Mouse (Mus musculus) cerebellum, adult 2 months (tissue): Measurements from ENCODE around the gene Zfp11. TPM values are rescaled to one million over a fixed set of nuclear protein-coding genes. Genes with fewer than 3 reads are reported as not detected.
"Not testable (repeated sequence)": the region's sequence is repeated elsewhere in the genome, so short reads cannot be mapped to it uniquely, and the experiment has no call there.

Experiments
- DNase-seq, 2 experiments: peaks; one replicate each; pipeline ENCODE4 v3.0.0; 2021
- H3K27ac ChIP-seq: fragments of 200-500 bp; 2 replicates; pipeline ENCODE4 v1.5.1; 2012; ENCODE audit warnings: low read length, control low read depth, inconsistent platforms; ENCODE audit not compliant: insufficient read depth
- H3K27me3 ChIP-seq: fragments of 200-500 bp; 2 replicates; pipeline ENCODE4 v1.6.1; 2012; ENCODE audit warnings: inconsistent platforms, mild to moderate bottlenecking, low read length, moderate library complexity; ENCODE audit not compliant: control insufficient read depth, insufficient read depth
- H3K4me1 ChIP-seq: fragments of 200-500 bp; 2 replicates; pipeline ENCODE4 v1.6.1; 2011; ENCODE audit warnings: low read length; ENCODE audit not compliant: control insufficient read depth, insufficient read depth
- H3K4me3 ChIP-seq: fragments of 200-500 bp; replicated peaks from 2 replicates; pipeline ENCODE3; 2011; ENCODE audit warnings: mild to moderate bottlenecking, low read depth, low read length, control low read depth; ENCODE audit not compliant: insufficient read depth
- CTCF ChIP-seq: fragments of 200-500 bp; IDR thresholded peaks from 2 replicates; pipeline ENCODE4 v1.5.1; 2011; ENCODE audit warnings: low read depth, mild to moderate bottlenecking, control low read depth, low read length, moderate library complexity, borderline replicate concordance; ENCODE audit not compliant: insufficient read depth
- POLR2A ChIP-seq: fragments of 200-500 bp; IDR thresholded peaks from 2 replicates; pipeline ENCODE4 v1.6.1; 2011; ENCODE audit warnings: low read length, control low read depth, borderline replicate concordance; ENCODE audit not compliant: insufficient read depth
- WGBS: fragments of 180-500 bp; shearing (Covaris S2); methylation state at CpG from one replicate; pipeline ENCODE4 v1.1.7; 2018; 5-methylcytosine and 5-hydroxymethylcytosine counted together
- polyA plus RNA-seq: library from polyadenylated mRNA; depleted of rRNA; stranded (reverse); fragments of >200 nt; gene quantifications from 2 replicates; pipeline ENCODE4 v1.2.3, GENCODE M21; 2012

The Zfp11 gene
- polyA plus RNA-seq, 1 experiment = 5.0 TPM

GRCm38 (mm10) chr5:129669453-129670035, 355 bp downstream of the Zfp11 start:
- no peak for DNase-seq
- Histone ChIP-seq H3K4me1 (no peaks in the 10 kb centered on the region), H3K27me3 (no peaks in the 10 kb centered on the region), H3K27ac (peak overlapping the region; percentile 52), H3K4me3 (peak overlapping the region; percentile 59)
- under 1% methylated on average over 31 of the region's 31 CpGs for WGBS
- no peak for TF ChIP-seq POLR2A
- no peak for TF ChIP-seq CTCF

DNA sequence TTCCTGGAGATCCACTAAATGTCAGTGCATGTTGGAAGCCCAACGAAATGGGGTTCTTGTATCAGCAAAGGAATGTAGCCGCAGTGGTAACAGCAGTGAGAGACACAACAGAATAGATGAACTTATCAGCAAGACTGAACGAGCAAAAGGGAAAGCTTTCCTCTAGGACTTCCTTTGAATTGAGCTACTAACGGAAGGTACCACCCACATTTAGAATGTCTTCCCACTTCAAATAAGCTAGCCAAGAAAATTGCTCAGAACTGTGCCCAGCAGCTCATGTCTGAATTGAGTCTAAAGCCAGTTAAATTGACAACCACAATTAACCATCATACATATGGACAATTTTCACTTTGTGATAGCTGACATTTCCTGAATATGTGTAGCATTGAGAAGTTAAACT, 2.0 kb downstream of the Zfp11 start:
- Histone ChIP-seq H3K27me3 (no peaks in the 10 kb centered on the region), H3K27ac (no peak overlapping the region), H3K4me1 (no peaks in the 10 kb centered on the region), H3K4me3 (no peak overlapping the region)
- no peak for TF ChIP-seq POLR2A
- WGBS = 90% methylated on average over 4 of the region's 4 CpGs
- no peak for DNase-seq

GRCm38 (mm10) chr5:129666271-129666909, 3.5 kb downstream of the Zfp11 start:
- Histone ChIP-seq H3K27me3 (no peaks in the 10 kb centered on the region), H3K4me1 (no peaks in the 10 kb centered on the region), H3K27ac (no peak overlapping the region; the same call in 1 of the 2 replicates), H3K4me3 (no peak overlapping the region)
- 94% methylated on average over 10 of the region's 10 CpGs for WGBS
- no peak for TF ChIP-seq POLR2A
- no peak for DNase-seq

- WGBS = 87% methylated on average over 5 of the region's 5 CpGs
- Histone ChIP-seq H3K4me1 (no peaks in the 10 kb centered on the region), H3K27me3 (no peaks in the 10 kb centered on the region), H3K27ac (no peak overlapping the region), H3K4me3 (no peak overlapping the region)
- no peak for TF ChIP-seq POLR2A
- TF ChIP-seq CTCF = no peak
- DNase-seq = no peak
Observed at GRCm38 (mm10) chr5:129664090-129664489, 5.8 kb downstream of the Zfp11 start.

DNA sequence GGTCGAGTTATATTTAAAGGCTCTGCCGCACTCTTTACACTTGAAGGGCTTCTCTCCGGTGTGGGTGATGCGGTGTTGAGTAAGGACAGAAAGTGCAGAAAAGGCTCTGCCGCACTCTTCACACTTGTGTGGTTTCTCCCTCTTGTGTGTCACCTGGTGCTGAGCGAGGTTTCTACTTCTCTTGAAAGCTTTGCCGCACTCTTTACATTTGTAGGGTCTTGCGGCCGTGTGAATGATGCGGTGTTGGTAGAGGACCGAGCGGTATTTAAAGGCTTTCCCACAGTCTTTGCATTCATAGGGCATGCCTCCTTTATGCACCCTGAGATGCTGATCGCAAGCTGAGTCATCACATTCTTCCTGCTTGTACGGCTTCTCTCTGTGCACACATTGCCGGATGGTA, 12.0 kb downstream of the Zfp11 start:
- TF ChIP-seq CTCF = no peak
- WGBS = 90% methylated on average over 15 of the region's 15 CpGs
- no peak for DNase-seq
- Histone ChIP-seq H3K4me3 (no peak overlapping the region), H3K27me3 (no peaks in the 10 kb centered on the region), H3K27ac (no peak overlapping the region), H3K4me1 (no peaks in the 10 kb centered on the region)

DNA sequence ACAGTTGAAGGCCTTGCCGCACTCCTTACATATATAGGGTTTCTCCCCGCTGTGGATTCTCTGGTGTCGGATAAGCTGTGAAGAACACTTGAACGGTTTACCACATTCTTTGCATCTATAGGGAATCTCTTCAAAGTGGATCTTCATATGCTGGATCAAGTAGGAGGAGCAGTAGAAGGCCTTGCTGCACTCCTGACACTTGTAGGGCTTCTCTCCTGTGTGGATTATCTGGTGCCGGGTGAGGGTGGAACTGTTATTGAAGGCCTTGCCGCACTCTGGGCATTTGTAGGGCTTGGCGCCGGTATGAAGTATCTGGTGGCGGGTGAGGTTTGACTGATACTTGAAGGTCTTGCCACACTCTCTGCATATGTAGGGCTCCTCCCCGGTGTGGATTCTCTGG, 12.9 kb downstream of the Zfp11 start:
- no peak overlapping the region for H3K27ac ChIP-seq
- WGBS = 97% methylated on average over 10 of the region's 10 CpGs
- no peaks in the 10 kb centered on the region for H3K27me3 ChIP-seq
- H3K4me3 ChIP-seq = no peak overlapping the region
- DNase-seq = no peak
- no peak for TF ChIP-seq CTCF
- no peak for TF ChIP-seq POLR2A
- no peaks in the 10 kb centered on the region for H3K4me1 ChIP-seq

- no peak for DNase-seq
- H3K4me3 ChIP-seq = no peak overlapping the region
- TF ChIP-seq CTCF (no peak), POLR2A (no peak)
- H3K27ac ChIP-seq = no peak overlapping the region
- no peaks in the 10 kb centered on the region for H3K4me1 ChIP-seq
- WGBS = 73% methylated on average over 5 of the region's 5 CpGs
- H3K27me3 ChIP-seq = no peaks in the 10 kb centered on the region
Observed at GRCm38 (mm10) chr5:129650858-129651257, 19.0 kb downstream of the Zfp11 start.

DNA sequence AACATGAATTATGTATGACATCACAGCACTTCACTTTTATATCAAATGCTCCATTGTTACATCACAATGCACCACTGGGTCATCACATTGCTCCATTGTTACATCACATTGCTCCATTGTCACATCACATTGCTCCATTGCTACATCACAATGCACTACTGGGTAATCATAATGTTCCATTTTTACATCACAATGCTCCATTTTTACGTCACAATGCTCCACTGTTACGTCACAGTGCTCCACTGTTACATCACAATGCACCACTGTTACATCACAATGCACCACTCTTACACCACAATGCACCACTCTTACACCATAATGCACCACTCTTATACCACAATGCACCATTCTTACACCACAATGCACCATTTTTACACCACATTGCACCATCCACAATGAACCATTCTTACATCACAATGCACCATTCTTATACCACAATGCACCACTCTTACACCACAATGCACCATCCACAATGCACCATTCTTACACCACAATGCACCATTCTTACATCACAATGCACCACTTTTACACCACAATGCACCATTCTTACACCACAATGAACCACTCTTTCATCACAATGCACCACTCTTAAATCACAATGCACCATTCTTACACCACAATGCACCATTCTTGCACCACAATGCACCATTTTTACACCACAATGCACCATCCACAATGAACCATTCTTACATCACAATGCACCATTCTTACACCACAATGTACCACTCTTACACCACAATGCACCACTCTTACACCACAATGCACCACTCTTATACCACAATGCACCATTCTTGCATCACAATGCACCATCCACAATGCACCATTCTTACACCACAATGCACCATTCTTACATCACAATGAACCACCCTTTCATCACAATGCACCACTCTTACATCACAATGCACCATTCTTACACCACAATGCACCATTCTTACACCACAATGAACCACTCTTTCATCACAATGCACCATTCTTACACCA, 37.3 kb downstream of the Zfp11 start:
- DNase-seq, H3K27me3 ChIP-seq, H3K27ac ChIP-seq, H3K4me3 ChIP-seq, H3K4me1 ChIP-seq: not testable (repeated sequence)
- 86% methylated on average over 2 of the region's 2 CpGs for WGBS

DNA sequence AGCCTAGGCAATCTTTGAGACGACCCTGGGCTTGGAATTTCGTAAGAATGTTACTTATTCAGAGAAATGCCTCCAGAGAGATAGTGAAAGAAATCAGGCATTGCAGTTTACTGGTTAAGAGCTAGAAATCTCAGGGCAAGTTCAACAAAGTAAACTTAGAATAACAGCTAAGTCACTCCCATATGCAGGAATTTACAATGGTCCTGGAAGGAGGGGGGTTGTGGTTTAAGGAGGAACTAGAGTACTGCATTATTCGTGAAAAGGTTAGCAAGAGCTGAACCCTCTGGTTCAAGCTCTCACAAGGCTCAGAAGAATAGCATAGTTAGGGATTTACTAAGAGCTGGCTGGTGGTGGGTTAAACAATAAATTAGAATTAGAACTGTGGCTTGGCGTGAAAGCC, 43.3 kb downstream of the Zfp11 start:
- H3K4me1 ChIP-seq, H3K27me3 ChIP-seq, H3K27ac ChIP-seq, H3K4me3 ChIP-seq, DNase-seq: not testable (repeated sequence)
- 79% methylated on average over 4 of the region's 4 CpGs for WGBS
